Mouse (Mus musculus) liver, embryonic 14.5 days (tissue): Measurements from ENCODE around the gene Fmo9. TPM values are rescaled to one million over a fixed set of nuclear protein-coding genes. Genes with fewer than 3 reads are reported as not detected.

ENCODE experiments used
- ATAC-seq: fragments of 200-750 bp; cut with Nextera tagmentation; 2 replicates; pipeline ENCODE4 v1.8.0; 2017; ENCODE audit warnings: moderate number of reproducible peaks, mild to moderate bottlenecking, moderate library complexity; ENCODE audit not compliant: insufficient read depth
- DNase-seq, 3 experiments: peaks; one replicate each; pipeline ENCODE4 v3.0.0-alpha.2; 2012 to 2013; ENCODE audit warnings: low read depth in 3 of 3, low spot score in 3 of 3
- H3K27ac ChIP-seq: fragments of 300-500 bp; sonication (generic); 2 replicates; pipeline ENCODE4 v1.5.1; 2014; ENCODE audit warnings: moderate library complexity, mild to moderate bottlenecking, control low read depth, inconsistent platforms
- H3K27me3 ChIP-seq: fragments of 300-500 bp; sonication (generic); 2 replicates; pipeline ENCODE4 v1.6.1; 2014; ENCODE audit warnings: mild to moderate bottlenecking, low read length, moderate library complexity; ENCODE audit not compliant: control insufficient read depth, insufficient read depth
- H3K36me3 ChIP-seq: fragments of 300-500 bp; sonication (generic); replicated peaks from 2 replicates; pipeline ENCODE4 v1.6.1; 2014; ENCODE audit warnings: low read depth; ENCODE audit not compliant: control insufficient read depth, insufficient read depth
- H3K4me1 ChIP-seq, 2 experiments: fragments of 200-500 bp in 1 of 2; fragments of 300-500 bp in 1 of 2; sonication (generic) in 1 of 2; replicated peaks; 2 replicates each; pipeline ENCODE4 v1.6.1; 2012 to 2014; ENCODE audit warnings: antibody characterized with exemption in 1 of 2, inconsistent platforms in 1 of 2, low read length in 1 of 2; ENCODE audit not compliant: control insufficient read depth in 2 of 2, insufficient read depth in 2 of 2
- H3K4me2 ChIP-seq: fragments of 300-500 bp; sonication (generic); 2 replicates; pipeline ENCODE4 v1.6.1; 2014; ENCODE audit warnings: low read depth, mild to moderate bottlenecking, control low read depth, moderate library complexity
- H3K4me3 ChIP-seq, 2 experiments: fragments of 200-500 bp in 1 of 2; fragments of 300-500 bp in 1 of 2; sonication (generic) in 1 of 2; 2 replicates each; pipeline ENCODE4 v1.5.1; 2012 to 2014; ENCODE audit warnings: low read depth in 2 of 2, low read length in 2 of 2, mild to moderate bottlenecking in 2 of 2, control low read depth in 1 of 2, inconsistent platforms in 1 of 2, moderate library complexity in 1 of 2; ENCODE audit not compliant: insufficient read depth in 1 of 2
- H3K9ac ChIP-seq: fragments of 300-500 bp; sonication (generic); replicated peaks from 2 replicates; pipeline ENCODE4 v1.6.1; 2014; ENCODE audit warnings: mild to moderate bottlenecking, control low read depth, moderate library complexity
- H3K9me3 ChIP-seq: fragments of 300-500 bp; sonication (generic); 2 replicates; pipeline ENCODE4 v1.6.1; 2016; ENCODE audit warnings: low read length, mixed read lengths; ENCODE audit not compliant: control insufficient read depth
- CTCF ChIP-seq: IDR thresholded peaks from 2 replicates; pipeline ENCODE4 v1.5.1; 2016; ENCODE audit warnings: antibody characterized with exemption, low read depth, control low read depth
- EP300 ChIP-seq: IDR thresholded peaks from 2 replicates; pipeline ENCODE4 v1.6.1; 2016; ENCODE audit warnings: antibody characterized with exemption, low read depth
- WGBS: fragments of 180-500 bp; shearing (Covaris S2); extraction: QIAGEN DNeasy Blood & Tissue Kit; methylation state at CpG from one replicate; pipeline ENCODE4 v1.1.7; 2014; ENCODE audit not compliant: insufficient replicate concordance; 5-methylcytosine and 5-hydroxymethylcytosine counted together
- microRNA-seq: library from miRNA; unstranded; fragments of <30 nt; microRNA quantifications from one replicate; pipeline ENCODE4, GENCODE M21; 2016
- polyA plus RNA-seq, 2 experiments: library from polyadenylated mRNA; depleted of rRNA in 1 of 2; stranded (reverse) in 1 of 2; unstranded in 1 of 2; fragments of >200 nt; fragmentation: Nextera tagmentation in 1 of 2; extraction: Ambion mirVana in 1 of 2; gene quantifications; 2 replicates each; pipeline versions ENCODE4 v1.2.1 to v1.2.3; 2012 to 2014

Fmo9 gene
- polyA plus RNA-seq, 2 experiments: not detected

DNA sequence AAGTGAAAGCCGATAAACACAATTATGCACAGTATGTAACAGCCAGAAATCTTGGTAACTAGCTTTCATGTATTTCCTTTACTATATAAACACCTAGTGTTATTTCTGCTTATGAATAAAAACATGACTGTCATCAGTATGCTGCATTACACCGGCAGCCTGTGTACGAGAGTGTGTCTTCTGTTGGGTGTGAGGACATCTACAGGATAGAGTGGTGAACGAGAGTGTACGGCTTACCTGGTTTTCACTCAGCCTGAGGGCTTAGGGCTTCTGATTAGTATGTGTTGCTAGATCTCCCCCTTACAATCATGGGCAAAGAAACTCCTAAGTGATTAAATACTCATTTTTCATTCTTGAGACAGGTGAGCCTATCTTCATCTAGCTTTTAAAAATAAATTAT, 12.4 kb downstream of the Fmo9 start:
- ATAC-seq: no peak
- WGBS: 73% methylated on average over 5 of the region's 5 CpGs
- no peaks in the 10 kb centered on the region for H3K27me3 ChIP-seq
- no peaks in the 10 kb centered on the region for H3K4me1 ChIP-seq
- H3K27ac ChIP-seq: no peak overlapping the region
- TF ChIP-seq EP300: no peak
- TF ChIP-seq CTCF: no peak
- no peak for DNase-seq
- H3K9ac ChIP-seq: no peak overlapping the region
- no peak overlapping the region for H3K4me2 ChIP-seq
- H3K9me3 ChIP-seq: no peaks in the 10 kb centered on the region
- no peaks in the 10 kb centered on the region for H3K36me3 ChIP-seq
- no peak overlapping the region for H3K4me3 ChIP-seq

DNA sequence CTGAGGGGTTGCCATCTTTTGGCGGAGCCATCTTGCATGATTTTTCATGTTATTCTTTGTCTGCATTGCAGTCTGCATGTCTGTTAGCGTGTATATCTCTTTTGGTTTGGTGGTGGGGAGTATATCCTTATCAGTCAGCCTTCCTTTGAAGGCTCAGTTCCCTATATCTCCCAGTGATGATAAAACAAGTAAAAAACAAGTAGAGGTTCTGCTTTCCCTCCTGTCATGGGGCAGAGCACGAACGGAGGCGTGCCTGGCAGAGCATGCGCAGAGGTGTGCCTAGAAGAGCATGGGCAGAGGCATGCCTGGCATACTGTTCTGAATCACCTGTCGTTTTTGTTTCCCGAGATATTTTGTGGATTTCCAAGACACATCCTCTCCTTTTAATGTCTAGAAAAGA, 20.8 kb downstream of the Fmo9 start:
- H3K4me3 ChIP-seq: no peak overlapping the region
- no peak overlapping the region for H3K4me2 ChIP-seq
- no peak overlapping the region for H3K9ac ChIP-seq
- H3K36me3 ChIP-seq: no peaks in the 10 kb centered on the region
- TF ChIP-seq EP300 (no peak), CTCF (no peak)
- ATAC-seq (no peak), DNase-seq (no peak)
- WGBS: 54% methylated on average over 8 of the region's 8 CpGs
- H3K27me3 ChIP-seq: no peaks in the 10 kb centered on the region
- H3K4me1 ChIP-seq: no peaks in the 10 kb centered on the region
- no peaks in the 10 kb centered on the region for H3K9me3 ChIP-seq
- H3K27ac ChIP-seq: no peak overlapping the region

DNA sequence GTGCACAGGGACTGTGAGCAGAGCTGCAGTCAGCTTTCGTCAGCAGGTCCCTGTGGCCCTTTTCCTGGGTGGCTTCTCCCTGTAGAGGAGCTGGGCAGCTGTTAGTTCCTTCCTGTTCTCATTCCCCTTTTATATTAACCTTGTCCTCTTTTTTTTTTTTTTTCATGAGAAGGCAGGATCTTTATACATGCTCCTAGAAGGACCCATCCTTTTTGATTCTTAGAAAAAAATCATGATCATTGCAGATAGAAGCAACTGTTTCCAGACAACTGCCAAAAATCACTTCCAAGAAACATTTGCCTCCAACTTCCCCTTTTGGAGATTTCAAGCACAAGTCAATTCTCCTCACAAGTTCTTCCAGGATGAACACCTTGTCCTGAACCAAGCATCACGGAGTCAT, 34.1 kb downstream of the Fmo9 start, which contains the start of gene Gm4847:
Gm4847 (minus strand) TSS at position 101 of the 400 bp plus-strand sequence.
- H3K4me1 ChIP-seq: no peaks in the 10 kb centered on the region
- TF ChIP-seq EP300: no peak
- no peak for TF ChIP-seq CTCF
- DNase-seq (no peak), ATAC-seq (no peak)
- H3K27me3 ChIP-seq: no peaks in the 10 kb centered on the region
- no peak within 1 kb of the TSS for H3K4me2 ChIP-seq
- no peak within 1 kb of the TSS for H3K4me3 ChIP-seq
- no peak within 1 kb of the TSS for H3K9ac ChIP-seq
- H3K27ac ChIP-seq: no peak within 1 kb of the TSS
- no peaks in the 10 kb centered on the region for H3K36me3 ChIP-seq
- H3K9me3 ChIP-seq: no peaks in the 10 kb centered on the region
- WGBS: 58% methylated on average over 2 of the region's 2 CpGs

Small RNA genes within 50 kb of the gene (microRNA-seq; reads per million reads assigned to microRNA genes)
- not detected for gene Gm22992

Other genes starting within 250 kb of the Fmo9 start
- gene Gm4846, start 184.3 kb downstream of the Fmo9 start, polyA plus RNA-seq (2012; rRNA removed): not detected in 2 replicates
- not detected in 2 replicates for gene Gm4846, start 184.3 kb downstream of the Fmo9 start, polyA plus RNA-seq (2014; fragmentation: Nextera tagmentation; extraction: Ambion mirVana)
- not detected in 2 replicates for gene Gm4847, start 34.2 kb downstream of the Fmo9 start, polyA plus RNA-seq (2012; rRNA removed)
- not detected in 2 replicates for gene Gm4847, start 34.2 kb downstream of the Fmo9 start, polyA plus RNA-seq (2014; fragmentation: Nextera tagmentation; extraction: Ambion mirVana)